Mouse (Mus musculus): Measurements from ENCODE around the gene Pdzd4. TPM values are rescaled to one million over a fixed set of nuclear protein-coding genes. Genes with fewer than 3 reads are reported as not detected.
A peak's percentile ranks its signal among the peaks of the same experiment; 100 is the strongest.

Pdzd4 gene
- 2.4 TPM in 2 replicates for polyA plus RNA-seq (2012; rRNA removed)

GRCm38 (mm10) chrX:73824185-73825151 is at the start of gene Pdzd4:
Gene Pdzd4 (minus strand): TSS chrX:73824969.
- H3K4me3 ChIP-seq (ENCODE audit: extremely low read depth, insufficient read depth, insufficient read length), result peak within 1 kb of the TSS; percentile 58; the same call in 1 of the 2 replicates
- peaks cover 2% of the 10 kb centered on the region; the same call in 1 of the 2 replicates for H3K27me3 ChIP-seq (ENCODE audit: control insufficient read depth, insufficient read depth, low read length)
- TF ChIP-seq POLR2A (IDR thresholded peaks at IDR 0.05; ENCODE audit: low read depth, low read length) (no peak), CTCF (IDR thresholded peaks at IDR 0.05; ENCODE audit: extremely low read depth, insufficient read depth, insufficient read length, insufficient replicate concordance) (no peak)
- H3K4me1 ChIP-seq (ENCODE audit: control insufficient read depth, insufficient read depth, insufficient read length), result peaks cover 2% of the 10 kb centered on the region; the same call in 1 of the 2 replicates
- H3K27ac ChIP-seq (ENCODE audit: insufficient read depth, low read length), result no peak within 1 kb of the TSS
- no peaks in the 10 kb centered on the region for H3K36me3 ChIP-seq (ENCODE audit: control insufficient read depth, insufficient read depth, low read length)
- 23% methylated on average over 74 of the region's 84 CpGs for WGBS
- peak in 1 of 2 experiments; percentile 12 for DNase-seq (ENCODE audit: low read depth in 1 of 2, low spot score in 2 of 2)

- no peak overlapping the region for H3K27ac ChIP-seq (ENCODE audit: insufficient read depth, low read length)
- DNase-seq (ENCODE audit: low read depth in 1 of 2, low spot score in 2 of 2), result no peak
- no peaks in the 10 kb centered on the region for H3K4me1 ChIP-seq (ENCODE audit: control insufficient read depth, insufficient read depth, insufficient read length)
- H3K4me3 ChIP-seq (ENCODE audit: extremely low read depth, insufficient read depth, insufficient read length), result no peak overlapping the region
- no peaks in the 10 kb centered on the region for H3K27me3 ChIP-seq (ENCODE audit: control insufficient read depth, insufficient read depth, low read length)
- WGBS, result 68% methylated on average over 1 of the region's 1 CpGs
- TF ChIP-seq CTCF (IDR thresholded peaks at IDR 0.05; ENCODE audit: extremely low read depth, insufficient read depth, insufficient read length, insufficient replicate concordance), result no peak
- no peak for TF ChIP-seq POLR2A (IDR thresholded peaks at IDR 0.05; ENCODE audit: low read depth, low read length)
- H3K36me3 ChIP-seq (ENCODE audit: control insufficient read depth, insufficient read depth, low read length), result no peaks in the 10 kb centered on the region
Measured at GRCm38 (mm10) chrX:73871956-73872355, 47.2 kb upstream of the Pdzd4 start.

GRCm38 (mm10) chrX:73871474-73871873 is 46.7 kb upstream of the Pdzd4 start:
- H3K27me3 ChIP-seq (ENCODE audit: control insufficient read depth, insufficient read depth, low read length), result no peaks in the 10 kb centered on the region
- H3K36me3 ChIP-seq (ENCODE audit: control insufficient read depth, insufficient read depth, low read length), result no peaks in the 10 kb centered on the region
- TF ChIP-seq POLR2A (IDR thresholded peaks at IDR 0.05; ENCODE audit: low read depth, low read length) (no peak), CTCF (IDR thresholded peaks at IDR 0.05; ENCODE audit: extremely low read depth, insufficient read depth, insufficient read length, insufficient replicate concordance) (no peak)
- no peak overlapping the region for H3K27ac ChIP-seq (ENCODE audit: insufficient read depth, low read length)
- DNase-seq (ENCODE audit: low read depth in 1 of 2, low spot score in 2 of 2), result no peak
- no peak overlapping the region for H3K4me3 ChIP-seq (ENCODE audit: extremely low read depth, insufficient read depth, insufficient read length)
- no peaks in the 10 kb centered on the region for H3K4me1 ChIP-seq (ENCODE audit: control insufficient read depth, insufficient read depth, insufficient read length)

GRCm38 (mm10) chrX:73869334-73869733 is 44.6 kb upstream of the Pdzd4 start:
- Histone ChIP-seq H3K4me1 (ENCODE audit: control insufficient read depth, insufficient read depth, insufficient read length) (no peaks in the 10 kb centered on the region), H3K36me3 (ENCODE audit: control insufficient read depth, insufficient read depth, low read length) (no peaks in the 10 kb centered on the region), H3K27me3 (ENCODE audit: control insufficient read depth, insufficient read depth, low read length) (no peaks in the 10 kb centered on the region), H3K27ac (ENCODE audit: insufficient read depth, low read length) (no peak overlapping the region), H3K4me3 (ENCODE audit: extremely low read depth, insufficient read depth, insufficient read length) (no peak overlapping the region)
- TF ChIP-seq CTCF (IDR thresholded peaks at IDR 0.05; ENCODE audit: extremely low read depth, insufficient read depth, insufficient read length, insufficient replicate concordance) (no peak), POLR2A (IDR thresholded peaks at IDR 0.05; ENCODE audit: low read depth, low read length) (no peak)
- DNase-seq (ENCODE audit: low read depth in 1 of 2, low spot score in 2 of 2), result no peak
- WGBS, result 21% methylated on average over 5 of the region's 5 CpGs

GRCm38 (mm10) chrX:73867852-73868251 is 43.1 kb upstream of the Pdzd4 start:
- 82% methylated on average over 1 of the region's 1 CpGs for WGBS
- no peak for TF ChIP-seq CTCF (IDR thresholded peaks at IDR 0.05; ENCODE audit: extremely low read depth, insufficient read depth, insufficient read length, insufficient replicate concordance)
- TF ChIP-seq POLR2A (IDR thresholded peaks at IDR 0.05; ENCODE audit: low read depth, low read length), result no peak
- Histone ChIP-seq H3K27ac (ENCODE audit: insufficient read depth, low read length) (no peak overlapping the region), H3K27me3 (ENCODE audit: control insufficient read depth, insufficient read depth, low read length) (no peaks in the 10 kb centered on the region), H3K4me3 (ENCODE audit: extremely low read depth, insufficient read depth, insufficient read length) (no peak overlapping the region), H3K4me1 (ENCODE audit: control insufficient read depth, insufficient read depth, insufficient read length) (no peaks in the 10 kb centered on the region), H3K36me3 (ENCODE audit: control insufficient read depth, insufficient read depth, low read length) (no peaks in the 10 kb centered on the region)
- DNase-seq (ENCODE audit: low read depth in 1 of 2, low spot score in 2 of 2), result no peak

- Histone ChIP-seq H3K4me1 (ENCODE audit: control insufficient read depth, insufficient read depth, insufficient read length) (no peaks in the 10 kb centered on the region), H3K36me3 (ENCODE audit: control insufficient read depth, insufficient read depth, low read length) (no peaks in the 10 kb centered on the region), H3K27me3 (ENCODE audit: control insufficient read depth, insufficient read depth, low read length) (no peaks in the 10 kb centered on the region), H3K27ac (ENCODE audit: insufficient read depth, low read length) (no peak overlapping the region), H3K4me3 (ENCODE audit: extremely low read depth, insufficient read depth, insufficient read length) (no peak overlapping the region)
- DNase-seq (ENCODE audit: low read depth in 1 of 2, low spot score in 2 of 2), result no peak
- TF ChIP-seq POLR2A (IDR thresholded peaks at IDR 0.05; ENCODE audit: low read depth, low read length) (no peak), CTCF (IDR thresholded peaks at IDR 0.05; ENCODE audit: extremely low read depth, insufficient read depth, insufficient read length, insufficient replicate concordance) (no peak)
- 45% methylated on average over 3 of the region's 3 CpGs for WGBS
Measured at GRCm38 (mm10) chrX:73867256-73867655, 42.5 kb upstream of the Pdzd4 start.

- TF ChIP-seq POLR2A (IDR thresholded peaks at IDR 0.05; ENCODE audit: low read depth, low read length) (no peak), CTCF (IDR thresholded peaks at IDR 0.05; ENCODE audit: extremely low read depth, insufficient read depth, insufficient read length, insufficient replicate concordance) (no peak)
- Histone ChIP-seq H3K4me1 (ENCODE audit: control insufficient read depth, insufficient read depth, insufficient read length) (no peaks in the 10 kb centered on the region), H3K27ac (ENCODE audit: insufficient read depth, low read length) (no peak overlapping the region), H3K27me3 (ENCODE audit: control insufficient read depth, insufficient read depth, low read length) (no peaks in the 10 kb centered on the region), H3K36me3 (ENCODE audit: control insufficient read depth, insufficient read depth, low read length) (no peaks in the 10 kb centered on the region), H3K4me3 (ENCODE audit: extremely low read depth, insufficient read depth, insufficient read length) (no peak overlapping the region)
- no peak for DNase-seq (ENCODE audit: low read depth in 1 of 2, low spot score in 2 of 2)
- 53% methylated on average over 3 of the region's 3 CpGs for WGBS
Measured at GRCm38 (mm10) chrX:73864692-73865091, 39.9 kb upstream of the Pdzd4 start.

All from spleen, adult 2 months (tissue).